Mouse (Mus musculus) lung, postnatal 0 days (tissue): ENCODE data around the gene Rp9.

Experiments used
- CTCF ChIP-seq: IDR thresholded peaks from 2 replicates; pipeline ENCODE4 v1.5.1; 2016; ENCODE audit warnings: antibody characterized with exemption, mild to moderate bottlenecking
- EP300 ChIP-seq: IDR thresholded peaks from 2 replicates; pipeline ENCODE4 v1.6.1; 2016; ENCODE audit warnings: antibody characterized with exemption, mild to moderate bottlenecking, control low read depth

GRCm38 (mm10) chr9:22468899-22469259, 664 bp downstream of the Rp9 start:
- TF ChIP-seq CTCF (no peak), EP300 (no peak)
